Mouse (Mus musculus) gastrocnemius, postnatal 25 days (tissue): Measurements from ENCODE around the gene Ahcyl1. TPM values are rescaled to one million over a fixed set of nuclear protein-coding genes. Genes with fewer than 3 reads are reported as not detected.
"Not testable (repeated sequence)": the region's sequence is repeated elsewhere in the genome, so short reads cannot be mapped to it uniquely, and the experiment has no call there.

ENCODE experiments used
- DNase-seq: peaks from one replicate; pipeline ENCODE4 v3.0.0; 2022
- long read RNA-seq, 2 experiments: library from polyadenylated mRNA; stranded (forward); transcript quantifications; one replicate each; pipeline ENCODE4 v2.0.0; 2021
- total RNA-seq, 2 experiments: library from RNA; stranded (reverse); gene quantifications; 1 replicate in 1 of 2; 2 replicates in 1 of 2; pipeline ENCODE4 v1.2.3; 2021

Ahcyl1 gene
- 10 to 100 TPM; 30.7 to 31.8 TPM for total RNA-seq
- long read RNA-seq, experiment 1, transcript Ahcyl1-201 (17 exons, 3,863 nt) = major isoform, 10 of 19 reads
- long read RNA-seq, experiment 1, partial matches to known transcripts = 0 of 19 reads
- long read RNA-seq, experiment 1, other reads (novel, unspliced or antisense) = 9 of 19 reads
- long read RNA-seq, experiment 2, transcript Ahcyl1-201 (17 exons, 3,863 nt) = major isoform, 32 of 43 reads
- long read RNA-seq, experiment 2, partial matches to known transcripts = 3 of 43 reads
- long read RNA-seq, experiment 2, other reads (novel, unspliced or antisense) = 8 of 43 reads

DNA sequence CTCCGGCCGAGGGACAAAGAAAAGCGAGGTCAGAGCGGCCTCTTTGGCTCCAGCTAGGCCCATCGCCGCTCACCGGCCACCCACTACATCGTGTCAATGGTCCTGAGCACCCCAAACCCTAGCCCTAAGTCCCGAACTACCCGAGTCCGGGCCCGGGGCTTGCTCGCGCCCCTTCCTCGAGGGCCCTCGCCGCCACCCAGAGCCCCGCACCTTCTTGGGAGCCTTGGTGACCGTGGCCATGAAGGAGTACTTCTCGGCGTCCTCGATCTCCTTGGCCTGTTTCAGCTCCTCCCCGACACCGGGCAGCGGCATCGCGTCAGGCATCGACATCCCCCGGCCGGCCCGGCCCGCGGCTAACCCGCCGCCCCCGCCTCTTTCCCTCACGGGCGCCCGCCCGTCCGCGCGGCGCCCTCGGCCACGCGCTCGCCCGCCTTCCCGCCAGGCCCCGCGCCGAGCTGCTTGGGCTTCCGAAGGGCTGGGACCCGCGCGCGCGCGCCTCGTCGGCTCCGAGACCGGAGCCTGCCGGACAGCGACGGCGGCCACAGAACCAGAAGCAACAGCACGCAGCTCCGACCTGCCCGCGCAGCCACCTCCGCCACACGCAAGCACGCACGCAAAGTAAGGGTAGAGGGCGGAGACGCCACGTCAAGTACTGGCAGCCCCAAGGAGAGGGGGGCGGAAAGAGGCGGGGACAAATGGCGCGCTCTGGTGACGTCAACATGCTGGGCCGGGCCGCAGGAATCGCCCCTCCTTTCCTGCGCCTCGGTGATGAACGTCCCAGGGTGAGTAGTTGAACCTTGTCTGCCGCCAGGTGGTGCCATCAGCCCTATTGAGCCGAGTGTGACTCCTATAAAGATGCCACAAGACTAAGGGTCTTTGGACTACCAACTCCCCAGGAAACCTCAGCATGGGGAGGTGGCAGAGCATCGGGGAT, at the start of gene Ahcyl1:
TSS of gene Ahcyl1 (minus strand) at position 613 of the 934 bp plus-strand sequence.
- peak; percentile 98 for DNase-seq

DNA sequence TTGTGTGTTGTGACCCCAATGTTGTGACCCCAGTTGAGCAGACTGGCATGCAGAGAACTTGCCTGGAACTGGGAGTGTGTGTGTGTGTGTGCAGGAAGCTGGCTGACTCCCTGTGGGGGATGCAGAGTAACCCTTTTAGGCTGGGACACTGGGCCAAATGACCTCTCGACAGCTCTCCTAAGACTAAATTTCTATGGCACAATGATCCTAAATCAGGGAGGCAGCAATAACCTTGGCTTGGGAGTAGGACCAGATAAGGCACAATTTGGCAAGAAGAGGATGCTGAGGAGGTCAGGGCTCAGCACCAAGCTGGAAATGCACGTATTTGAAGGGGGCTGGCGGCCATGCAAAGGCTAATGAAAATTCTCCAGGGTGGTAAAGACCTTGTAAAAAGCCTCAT, 49.7 kb upstream of the Ahcyl1 start:
- DNase-seq = no peak

DNA sequence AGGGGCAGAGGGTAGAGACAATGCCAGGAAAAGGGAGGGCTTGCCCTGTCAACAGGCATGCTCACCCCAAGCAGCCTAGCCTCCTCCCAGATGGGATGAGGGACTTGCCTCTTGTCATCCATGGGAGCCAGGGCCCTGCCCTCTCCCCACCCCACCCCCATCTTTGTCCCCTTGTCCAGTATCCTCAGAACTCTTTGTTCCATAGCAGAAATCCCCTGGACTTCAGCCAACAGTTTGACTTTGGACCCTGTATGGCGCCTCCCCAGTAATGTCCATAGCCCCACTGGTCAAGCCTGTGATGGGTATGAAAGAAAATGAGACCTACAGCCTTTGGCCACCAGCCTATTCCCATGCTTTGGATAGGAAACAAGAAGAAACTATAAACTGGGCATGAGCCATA, 47.3 kb upstream of the Ahcyl1 start:
- DNase-seq = no peak

GRCm38 (mm10) chr3:107743107-107743506, 46.7 kb upstream of the Ahcyl1 start:
- no peak for DNase-seq

- no peak for DNase-seq
These were observed 45.8 kb upstream of the Ahcyl1 start for GRCm38 (mm10) chr3:107742071-107742710.

GRCm38 (mm10) chr3:107741387-107741786, 45.0 kb upstream of the Ahcyl1 start:
- no peak for DNase-seq

DNA sequence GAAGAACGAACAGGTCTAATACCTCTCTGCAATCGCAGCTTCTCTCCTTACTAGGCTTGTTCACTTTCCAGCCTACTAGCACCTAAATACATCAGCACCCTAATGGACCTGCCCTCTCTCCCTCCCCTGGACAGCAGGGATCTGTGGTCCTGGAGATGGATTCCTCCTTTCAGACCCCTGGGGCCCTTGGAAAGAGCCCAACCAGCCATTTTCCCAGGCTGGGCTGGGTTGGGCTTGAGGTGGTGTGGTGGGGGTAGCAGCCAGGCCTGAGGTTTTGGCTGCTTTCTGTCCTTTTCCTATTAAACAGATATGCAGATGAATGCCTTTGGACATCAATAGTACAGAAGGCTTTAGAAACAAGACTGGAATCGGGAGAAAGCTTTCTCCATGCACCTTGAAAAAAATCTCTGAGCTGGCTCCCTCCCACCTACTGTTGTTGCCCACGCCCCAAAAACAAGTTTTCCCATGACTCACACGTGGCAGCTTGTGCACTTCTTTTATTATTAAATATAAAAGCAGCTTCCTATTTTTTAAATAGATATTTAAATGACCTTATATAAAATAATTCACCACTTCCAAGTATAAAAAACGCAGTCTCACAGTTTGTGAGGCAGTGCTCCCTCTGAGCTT, 44.3 kb upstream of the Ahcyl1 start:
- DNase-seq = peak; percentile 78

- DNase-seq = no peak
These were observed 43.6 kb upstream of the Ahcyl1 start for GRCm38 (mm10) chr3:107739966-107740365.

DNA sequence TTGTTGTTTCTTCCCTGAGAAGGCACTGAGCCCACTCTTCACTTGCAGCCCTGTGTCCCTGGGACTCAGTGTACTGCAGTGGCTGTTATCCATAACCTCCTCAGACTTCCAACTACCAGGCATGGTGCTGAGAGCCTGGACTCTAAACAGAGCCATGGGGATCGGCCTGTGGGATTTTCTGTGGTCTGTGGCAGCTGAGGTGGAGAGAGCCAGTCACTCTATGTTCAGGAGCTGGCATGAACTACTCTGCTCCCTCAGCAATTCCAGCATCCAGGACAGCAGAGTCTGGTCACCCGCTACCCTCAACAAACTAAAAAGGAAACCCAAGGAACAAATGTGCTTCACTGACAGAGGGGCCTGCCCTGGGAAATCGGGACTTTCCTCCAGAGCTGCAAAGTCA, 43.1 kb upstream of the Ahcyl1 start:
- DNase-seq = no peak

DNA sequence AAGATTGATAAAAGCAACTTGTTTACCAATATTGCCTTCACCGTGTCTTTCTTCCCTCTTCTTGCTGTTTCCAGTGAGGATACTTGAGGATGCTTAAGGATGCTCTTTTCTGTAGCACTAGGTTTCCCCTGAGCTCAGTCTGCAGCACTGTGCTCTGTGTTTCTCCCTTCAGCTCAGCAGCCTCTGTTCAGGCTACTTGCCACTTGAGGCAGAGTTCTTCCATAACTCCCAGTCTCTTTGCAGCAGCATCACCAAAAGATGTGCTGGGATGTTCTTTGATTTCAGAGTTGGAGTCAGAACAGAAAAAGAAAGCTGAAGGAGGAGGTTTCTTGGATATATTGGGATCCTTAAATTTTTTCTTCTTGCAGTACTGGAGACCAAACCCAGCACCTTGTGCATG, 42.3 kb upstream of the Ahcyl1 start:
- DNase-seq = no peak

- DNase-seq = no peak
These were observed 41.3 kb upstream of the Ahcyl1 start for GRCm38 (mm10) chr3:107737609-107738190.

- not testable (repeated sequence) for DNase-seq
These were observed 39.3 kb upstream of the Ahcyl1 start for GRCm38 (mm10) chr3:107735620-107736019.

GRCm38 (mm10) chr3:107733329-107733728, 37.0 kb upstream of the Ahcyl1 start:
- no peak for DNase-seq

- no peak for DNase-seq
These were observed 33.9 kb upstream of the Ahcyl1 start for GRCm38 (mm10) chr3:107730236-107730635.

- DNase-seq = no peak
These were observed 32.1 kb upstream of the Ahcyl1 start for GRCm38 (mm10) chr3:107728509-107728908.

- no peak for DNase-seq
These were observed 19.6 kb upstream of the Ahcyl1 start for GRCm38 (mm10) chr3:107715971-107716370.

DNA sequence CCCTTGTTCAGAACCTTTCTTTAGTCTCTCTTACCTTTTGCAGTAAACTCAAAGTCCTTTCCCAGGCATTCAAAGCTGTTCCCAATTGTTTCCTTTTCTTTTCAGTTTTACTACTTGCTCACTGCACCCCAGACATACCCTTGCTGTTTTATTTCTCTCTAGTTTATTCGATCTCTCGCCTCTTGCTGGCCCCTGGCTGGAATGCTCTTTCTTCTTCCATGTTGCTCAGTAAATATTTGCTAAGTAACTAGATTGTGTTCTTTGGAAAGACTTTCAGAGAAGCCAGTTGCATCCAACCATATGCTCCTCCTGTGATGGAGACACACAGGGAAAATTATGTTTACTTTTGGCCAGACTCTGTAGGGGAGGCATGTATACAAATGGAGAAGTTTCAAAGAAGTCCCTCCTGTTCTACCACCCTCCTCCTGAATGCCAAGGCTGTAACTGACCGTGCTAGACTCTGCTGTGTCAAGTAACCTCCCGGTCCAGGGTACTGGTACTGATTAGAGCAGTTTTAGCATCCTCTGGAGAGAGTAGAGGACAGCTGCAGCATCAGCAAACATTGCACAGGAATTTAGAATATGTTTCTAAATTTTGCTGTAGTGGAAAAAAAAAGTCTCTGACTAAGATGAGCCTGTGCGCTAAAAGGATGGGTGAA, 18.0 kb upstream of the Ahcyl1 start:
- no peak for DNase-seq

GRCm38 (mm10) chr3:107712081-107712480, 15.7 kb upstream of the Ahcyl1 start:
- no peak for DNase-seq

- no peak for DNase-seq
These were observed 12.8 kb upstream of the Ahcyl1 start for GRCm38 (mm10) chr3:107709156-107709555.

GRCm38 (mm10) chr3:107707239-107707638, 10.9 kb upstream of the Ahcyl1 start:
- no peak for DNase-seq

DNA sequence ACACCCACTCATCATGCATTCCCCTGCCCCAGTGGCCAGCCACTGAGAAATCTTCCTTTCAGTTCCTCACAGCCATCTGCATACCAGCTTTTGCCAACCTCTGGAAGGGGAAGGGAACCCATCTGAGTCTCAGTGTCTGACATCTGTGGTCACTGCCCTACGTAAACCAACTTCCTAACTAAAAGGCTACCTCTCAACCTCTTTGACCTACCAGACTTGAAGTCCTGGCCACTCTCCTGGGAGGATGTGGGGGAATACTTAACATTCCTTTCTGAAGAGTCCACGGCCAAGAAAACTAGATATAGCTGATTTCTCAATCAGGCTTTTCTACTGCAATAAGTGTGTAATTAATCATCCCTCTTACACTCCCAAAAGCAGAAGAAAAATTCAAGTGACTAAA, 9.8 kb upstream of the Ahcyl1 start:
- peak; percentile 26 for DNase-seq

GRCm38 (mm10) chr3:107704371-107704705, 8.0 kb upstream of the Ahcyl1 start:
- no peak for DNase-seq
